Mouse (Mus musculus): Measurements from ENCODE around the gene Fam71e2. TPM values are rescaled to one million over a fixed set of nuclear protein-coding genes. Genes with fewer than 3 reads are reported as not detected.
"Not testable (repeated sequence)": the region's sequence is repeated elsewhere in the genome, so short reads cannot be mapped to it uniquely, and the experiment has no call there.

Fam71e2 gene
- total RNA-seq (2021) = not detected
- long read RNA-seq, experiment 1 = 0 reads
- long read RNA-seq, experiment 2 = 0 reads

- no peak for DNase-seq
These were observed at the start of gene Fam71e2 for GRCm38 (mm10) chr7:4771202-4771601. Gene Fam71e2 (minus strand): TSS chr7:4771302.

- no peak for DNase-seq
These were observed 45.5 kb upstream of the Fam71e2 start for GRCm38 (mm10) chr7:4816559-4816958.

GRCm38 (mm10) chr7:4813105-4813791, 42.1 kb upstream of the Fam71e2 start:
- no peak for DNase-seq

- peak; percentile 99 for DNase-seq
These were observed 41.4 kb upstream of the Fam71e2 start, which contains the start of gene Ube2s for GRCm38 (mm10) chr7:4812303-4813104. Gene Ube2s (minus strand): TSS chr7:4812590.

- DNase-seq = no peak
These were observed 40.8 kb upstream of the Fam71e2 start for GRCm38 (mm10) chr7:4811842-4812302.

GRCm38 (mm10) chr7:4811131-4811530, 40.0 kb upstream of the Fam71e2 start:
- DNase-seq = not testable (repeated sequence)

GRCm38 (mm10) chr7:4806716-4807115, 35.6 kb upstream of the Fam71e2 start:
- no peak for DNase-seq

GRCm38 (mm10) chr7:4802247-4802646, 31.1 kb upstream of the Fam71e2 start:
- DNase-seq = no peak

- DNase-seq = no peak
These were observed 24.8 kb upstream of the Fam71e2 start for GRCm38 (mm10) chr7:4795767-4796433.

GRCm38 (mm10) chr7:4794631-4795168, 23.6 kb upstream of the Fam71e2 start:
- DNase-seq = no peak

GRCm38 (mm10) chr7:4793674-4794073, 22.6 kb upstream of the Fam71e2 start:
- no peak for DNase-seq

GRCm38 (mm10) chr7:4793248-4793647, 22.1 kb upstream of the Fam71e2 start:
- DNase-seq = not testable (repeated sequence)

- peak; percentile 95 for DNase-seq
These were observed 21.4 kb upstream of the Fam71e2 start, which contains the start of gene Rpl28 for GRCm38 (mm10) chr7:4792278-4793212. Gene Rpl28 (plus strand): TSS chr7:4792874.

- DNase-seq = peak; percentile 54
These were observed 18.4 kb upstream of the Fam71e2 start, which contains the start of gene Tmem238 for GRCm38 (mm10) chr7:4789436-4789935. Gene Tmem238 (minus strand): TSS chr7:4789656.

GRCm38 (mm10) chr7:4788499-4789435, 17.7 kb upstream of the Fam71e2 start:
- peak; percentile 53 for DNase-seq

- no peak for DNase-seq
These were observed 12.7 kb upstream of the Fam71e2 start for GRCm38 (mm10) chr7:4783667-4784268.

- no peak for DNase-seq
These were observed 11.7 kb upstream of the Fam71e2 start, which contains the start of the genes Il11 and Tmem190 for GRCm38 (mm10) chr7:4782759-4783158. Gene Il11 (minus strand): TSS chr7:4782859. Gene Tmem190 (plus strand): TSS chr7:4782937.

GRCm38 (mm10) chr7:4782130-4782529, 11.0 kb upstream of the Fam71e2 start:
- no peak for DNase-seq

GRCm38 (mm10) chr7:4779921-4780320, 8.8 kb upstream of the Fam71e2 start:
- no peak for DNase-seq
